Comparison of ENCODE assay signal across 13 mouse cellular contexts in genomic region chr3:84059676-84060075, GRCm38 (mm10). TPM values are rescaled to one million over a fixed set of nuclear protein-coding genes. Genes with fewer than 3 reads are reported as not detected.
A peak's percentile ranks its signal among the peaks of the same experiment; 100 is the strongest.
DNase-seq lines count a peak whose midpoint lies in the region; ATAC-seq lines count a peak whose summit lies in the region.
"Had no signal": no experiment of that assay in that cellular context is flagged by ENCODE, and none has a peak within 500 bp of the region (broad histone marks: within the 10 kb centered on the region; RNA-seq: fewer than 3 reads in every experiment).

No protein-coding gene starts in this region.

- 33% methylated on average over 4 of the region's 4 CpGs for WGBS in kidney, embryonic 15.5 days
- 25% methylated on average over 4 of the region's 4 CpGs for WGBS in limb, embryonic 11.5 days

- H3K36me3 ChIP-seq in kidney, embryonic 15.5 days, result no peaks in the 10 kb centered on the region
- no peaks in the 10 kb centered on the region for H3K36me3 ChIP-seq in limb, embryonic 11.5 days (ENCODE audit: control insufficient read depth, insufficient read depth, low read length)
- H3K36me3 ChIP-seq: G1E had no signal

- H3K4me3 ChIP-seq in kidney, embryonic 15.5 days (replicated peaks), result no peak overlapping the region
- no peak overlapping the region for H3K4me3 ChIP-seq in limb, embryonic 11.5 days (ENCODE audit: low read depth, low read length)
- H3K4me3 ChIP-seq: erythroblast, embryonic 14.5 days had no signal

- no peaks in the 10 kb centered on the region for H3K9me3 ChIP-seq in kidney, embryonic 15.5 days (replicated peaks)
- H3K9me3 ChIP-seq in limb, embryonic 11.5 days (ENCODE audit: control insufficient read depth, low read length), result no peaks in the 10 kb centered on the region

- H3K4me2 ChIP-seq in kidney, embryonic 15.5 days, result 0 out of 2 replicates have a peak overlapping the region, but pooled peaks have one; percentile 21
- H3K4me2 ChIP-seq in limb, embryonic 11.5 days (ENCODE audit: low read depth, severe bottlenecking), result no peak overlapping the region; the same call in 1 of the 2 replicates

- peaks cover 13% of the 10 kb centered on the region for H3K4me1 ChIP-seq in kidney, embryonic 15.5 days
- H3K4me1 ChIP-seq in limb, embryonic 11.5 days (ENCODE audit: control insufficient read depth, insufficient read depth, low read length), result peaks cover 7% of the 10 kb centered on the region

- ATAC-seq in kidney, embryonic 15.5 days (replicated peaks; ENCODE audit: low FRiP score), result no peak
- ATAC-seq in limb, embryonic 11.5 days (ENCODE audit: insufficient number of reproducible peaks, low FRiP score, low TSS enrichment, low read depth), result peak; percentile 47; the same call in 1 of the 2 replicates
- ATAC-seq: inflammation-experienced regulatory T-cells, adult 6 months had no signal

- H3K27me3 ChIP-seq in kidney, embryonic 15.5 days, result no peaks in the 10 kb centered on the region
- H3K27me3 ChIP-seq in limb, embryonic 11.5 days (ENCODE audit: control insufficient read depth, insufficient read depth, low read length), result no peaks in the 10 kb centered on the region

- no peak overlapping the region for H3K27ac ChIP-seq in kidney, embryonic 15.5 days
- H3K27ac ChIP-seq in limb, embryonic 11.5 days (replicated peaks; ENCODE audit: low read depth, low read length), result peak overlapping the region; percentile 61

- no peak for DNase-seq in kidney, adult 11 months
- peak; percentile 66 for DNase-seq in NIH3T3 (ENCODE audit: low read depth)
- peak; percentile 33 for DNase-seq in brain, adult 2 months (ENCODE audit: low read depth, low spot score)
- DNase-seq in limb, embryonic 11.5 days (ENCODE audit: low spot score), result peak; percentile 31
- DNase-seq in frontal cortex, postnatal 10 days (ENCODE audit: low spot score in 2 of 2), result no peak
- DNase-seq in ovary, postnatal 14 days (ENCODE audit: low spot score), result no peak
- DNase-seq: cerebellum, adult 11-12 months; heart, adult 11 months; lung, postnatal 36 days had no signal

- H3K9ac ChIP-seq in kidney, embryonic 15.5 days, result no peak overlapping the region
- H3K9ac ChIP-seq in limb, embryonic 11.5 days (ENCODE audit: low read length), result no peak overlapping the region

RNA-seq across cellular contexts. Expression of gene Tmem131l, which starts 19.7 kb away (rescaled TPM):
- polyA plus RNA-seq in kidney, embryonic 15.5 days (2015; fragmentation: Nextera tagmentation; extraction: Ambion mirVana), result 35.2 and 37.5 TPM in 2 replicates
- polyA plus RNA-seq in limb, embryonic 11.5 days (2014; fragmentation: Nextera tagmentation; extraction: Ambion mirVana), result 86.6 and 86.8 TPM in 2 replicates

Comparison
In these comparisons a context has a peak if more than half of its experiments do, and no peak if none do; other contexts are left out.
1. DNase-seq: peak in NIH3T3 (single experiment), brain, adult 2 months (single experiment) and limb, embryonic 11.5 days (single experiment); none in kidney, adult 11 months (single experiment), frontal cortex, postnatal 10 days (0 of 2) and ovary, postnatal 14 days (single experiment).